Mouse (Mus musculus) liver, embryonic 14.5 days (tissue): Measurements from ENCODE around the gene Setd6. TPM values are rescaled to one million over a fixed set of nuclear protein-coding genes. Genes with fewer than 3 reads are reported as not detected.
A peak's percentile ranks its signal among the peaks of the same experiment; 100 is the strongest.

ENCODE experiments used
- ATAC-seq: fragments of 200-750 bp; cut with Nextera tagmentation; 2 replicates; pipeline ENCODE4 v1.8.0; 2017; ENCODE audit warnings: moderate number of reproducible peaks, mild to moderate bottlenecking, moderate library complexity; ENCODE audit not compliant: insufficient read depth
- DNase-seq, 3 experiments: peaks; one replicate each; pipeline ENCODE4 v3.0.0-alpha.2; 2012 to 2013; ENCODE audit warnings: low read depth in 3 of 3, low spot score in 3 of 3
- H3K27ac ChIP-seq: fragments of 300-500 bp; sonication (generic); 2 replicates; pipeline ENCODE4 v1.5.1; 2014; ENCODE audit warnings: moderate library complexity, mild to moderate bottlenecking, control low read depth, inconsistent platforms
- H3K27me3 ChIP-seq: fragments of 300-500 bp; sonication (generic); 2 replicates; pipeline ENCODE4 v1.6.1; 2014; ENCODE audit warnings: mild to moderate bottlenecking, low read length, moderate library complexity; ENCODE audit not compliant: control insufficient read depth, insufficient read depth
- H3K36me3 ChIP-seq: fragments of 300-500 bp; sonication (generic); replicated peaks from 2 replicates; pipeline ENCODE4 v1.6.1; 2014; ENCODE audit warnings: low read depth; ENCODE audit not compliant: control insufficient read depth, insufficient read depth
- H3K4me1 ChIP-seq, 2 experiments: fragments of 200-500 bp in 1 of 2; fragments of 300-500 bp in 1 of 2; sonication (generic) in 1 of 2; replicated peaks; 2 replicates each; pipeline ENCODE4 v1.6.1; 2012 to 2014; ENCODE audit warnings: antibody characterized with exemption in 1 of 2, inconsistent platforms in 1 of 2, low read length in 1 of 2; ENCODE audit not compliant: control insufficient read depth in 2 of 2, insufficient read depth in 2 of 2
- H3K4me2 ChIP-seq: fragments of 300-500 bp; sonication (generic); 2 replicates; pipeline ENCODE4 v1.6.1; 2014; ENCODE audit warnings: low read depth, mild to moderate bottlenecking, control low read depth, moderate library complexity
- H3K4me3 ChIP-seq, 2 experiments: fragments of 200-500 bp in 1 of 2; fragments of 300-500 bp in 1 of 2; sonication (generic) in 1 of 2; 2 replicates each; pipeline ENCODE4 v1.5.1; 2012 to 2014; ENCODE audit warnings: low read depth in 2 of 2, low read length in 2 of 2, mild to moderate bottlenecking in 2 of 2, control low read depth in 1 of 2, inconsistent platforms in 1 of 2, moderate library complexity in 1 of 2; ENCODE audit not compliant: insufficient read depth in 1 of 2
- H3K9ac ChIP-seq: fragments of 300-500 bp; sonication (generic); replicated peaks from 2 replicates; pipeline ENCODE4 v1.6.1; 2014; ENCODE audit warnings: mild to moderate bottlenecking, control low read depth, moderate library complexity
- H3K9me3 ChIP-seq: fragments of 300-500 bp; sonication (generic); 2 replicates; pipeline ENCODE4 v1.6.1; 2016; ENCODE audit warnings: low read length, mixed read lengths; ENCODE audit not compliant: control insufficient read depth
- CTCF ChIP-seq: IDR thresholded peaks from 2 replicates; pipeline ENCODE4 v1.5.1; 2016; ENCODE audit warnings: antibody characterized with exemption, low read depth, control low read depth
- EP300 ChIP-seq: IDR thresholded peaks from 2 replicates; pipeline ENCODE4 v1.6.1; 2016; ENCODE audit warnings: antibody characterized with exemption, low read depth
- WGBS: fragments of 180-500 bp; shearing (Covaris S2); extraction: QIAGEN DNeasy Blood & Tissue Kit; methylation state at CpG from one replicate; pipeline ENCODE4 v1.1.7; 2014; ENCODE audit not compliant: insufficient replicate concordance; 5-methylcytosine and 5-hydroxymethylcytosine counted together
- polyA plus RNA-seq, 2 experiments: library from polyadenylated mRNA; depleted of rRNA in 1 of 2; stranded (reverse) in 1 of 2; unstranded in 1 of 2; fragments of >200 nt; fragmentation: Nextera tagmentation in 1 of 2; extraction: Ambion mirVana in 1 of 2; gene quantifications; 2 replicates each; pipeline versions ENCODE4 v1.2.1 to v1.2.3; 2012 to 2014

Setd6 gene
- polyA plus RNA-seq (2012; rRNA removed) (8.2 and 16.0 TPM in 2 replicates), polyA plus RNA-seq (2014; fragmentation: Nextera tagmentation; extraction: Ambion mirVana) (15.0 and 17.4 TPM in 2 replicates)

GRCm38 (mm10) chr8:95715676-95716531, at the start of gene Setd6:
Gene Setd6 (plus strand): TSS chr8:95715881.
- no peaks in the 10 kb centered on the region for H3K9me3 ChIP-seq
- peak within 1 kb of the TSS; percentile 56 for H3K9ac ChIP-seq
- under 1% methylated on average over 78 of the region's 79 CpGs for WGBS
- H3K4me2 ChIP-seq: peak within 1 kb of the TSS; percentile 67
- peak; percentile 86 for ATAC-seq
- peak within 1 kb of the TSS; percentile 69 for H3K27ac ChIP-seq
- DNase-seq: peak; percentile 77 to 80 (median 79)
- H3K27me3 ChIP-seq: no peaks in the 10 kb centered on the region
- peaks cover 16 to 18% of the 10 kb centered on the region in 2 experiments for H3K4me1 ChIP-seq
- peaks cover 31% of the 10 kb centered on the region for H3K36me3 ChIP-seq
- peak within 1 kb of the TSS; percentile 63 to 79 for H3K4me3 ChIP-seq
- TF ChIP-seq EP300 (no peak), CTCF (no peak)

GRCm38 (mm10) chr8:95668163-95668958, 47.3 kb upstream of the Setd6 start:
- TF ChIP-seq CTCF (no peak), EP300 (no peak)
- no peaks in the 10 kb centered on the region for H3K27me3 ChIP-seq
- no peak overlapping the region for H3K27ac ChIP-seq
- no peak overlapping the region for H3K4me3 ChIP-seq
- no peaks in the 10 kb centered on the region for H3K4me1 ChIP-seq
- ATAC-seq (no peak), DNase-seq (no peak)
- no peaks in the 10 kb centered on the region for H3K9me3 ChIP-seq
- WGBS: 38% methylated on average over 8 of the region's 8 CpGs
- H3K4me2 ChIP-seq: no peak overlapping the region
- no peak overlapping the region for H3K9ac ChIP-seq
- no peaks in the 10 kb centered on the region for H3K36me3 ChIP-seq

- WGBS: 46% methylated on average over 2 of the region's 2 CpGs
- TF ChIP-seq CTCF (no peak), EP300 (no peak)
- no peaks in the 10 kb centered on the region for H3K27me3 ChIP-seq
- H3K36me3 ChIP-seq: no peaks in the 10 kb centered on the region
- DNase-seq: no peak
- no peaks in the 10 kb centered on the region for H3K9me3 ChIP-seq
- H3K27ac ChIP-seq: no peak overlapping the region
- H3K4me2 ChIP-seq: no peak overlapping the region
- H3K4me3 ChIP-seq: no peak overlapping the region
- ATAC-seq: no peak
- H3K4me1 ChIP-seq: no peaks in the 10 kb centered on the region
- H3K9ac ChIP-seq: no peak overlapping the region
Measured at GRCm38 (mm10) chr8:95669967-95670366, 45.7 kb upstream of the Setd6 start.

- Histone ChIP-seq H3K4me2 (no peak overlapping the region), H3K9me3 (no peaks in the 10 kb centered on the region), H3K27me3 (peaks cover 9% of the 10 kb centered on the region), H3K27ac (no peak overlapping the region), H3K4me3 (no peak overlapping the region), H3K9ac (no peak overlapping the region), H3K4me1 (no peaks in the 10 kb centered on the region), H3K36me3 (no peaks in the 10 kb centered on the region)
- ATAC-seq (no peak), DNase-seq (no peak)
- 60% methylated on average over 6 of the region's 6 CpGs for WGBS
- TF ChIP-seq CTCF (no peak), EP300 (no peak)
Measured at GRCm38 (mm10) chr8:95671861-95672260, 43.8 kb upstream of the Setd6 start.

GRCm38 (mm10) chr8:95672811-95673210, 42.9 kb upstream of the Setd6 start:
- no peak for TF ChIP-seq EP300
- TF ChIP-seq CTCF: no peak
- WGBS: 42% methylated on average over 5 of the region's 5 CpGs
- no peaks in the 10 kb centered on the region for H3K36me3 ChIP-seq
- DNase-seq (no peak), ATAC-seq (no peak)
- no peak overlapping the region for H3K4me3 ChIP-seq
- no peaks in the 10 kb centered on the region for H3K4me1 ChIP-seq
- no peak overlapping the region for H3K9ac ChIP-seq
- no peaks in the 10 kb centered on the region for H3K9me3 ChIP-seq
- peaks cover 18% of the 10 kb centered on the region for H3K27me3 ChIP-seq
- no peak overlapping the region for H3K27ac ChIP-seq
- H3K4me2 ChIP-seq: no peak overlapping the region
